Mouse (Mus musculus): ENCODE results near the gene Chd1l. TPM values are rescaled to one million over a fixed set of nuclear protein-coding genes. Genes with fewer than 3 reads are reported as not detected.

Gene Chd1l
- total and polyA plus RNA-seq, 2 experiments = 2.4 to 7.7 TPM

GRCm38 (mm10) chr3:97540171-97540570, 69.8 kb downstream of the Chd1l start:
- H3K4me1 ChIP-seq (ENCODE audit: control insufficient read depth, insufficient read depth, low read length) = no peaks in the 10 kb centered on the region
- H3K27ac ChIP-seq (replicated peaks; ENCODE audit: insufficient read depth, low read depth, low read length) = no peak overlapping the region
- no peaks in the 10 kb centered on the region for H3K79me2 ChIP-seq (ENCODE audit: control insufficient read depth, insufficient read depth, low read length)
- no peak for DNase-seq (ENCODE audit: extremely low read depth, low read depth, low spot score)
- no peaks in the 10 kb centered on the region for H3K36me3 ChIP-seq (ENCODE audit: control insufficient read depth, insufficient read depth, low read length)
- no peaks in the 10 kb centered on the region for H3K27me3 ChIP-seq (ENCODE audit: control insufficient read depth, insufficient read depth, low read length)
- TF ChIP-seq POLR2A (IDR thresholded peaks at IDR 0.05; ENCODE audit: extremely low read depth, insufficient read depth, low read length) (no peak), CTCF (IDR thresholded peaks at IDR 0.05; ENCODE audit: low read depth, low read length) (no peak)
- 65% methylated on average over 1 of the region's 1 CpGs for WGBS
- no peak overlapping the region for H3K9ac ChIP-seq (ENCODE audit: low read depth, low read length)
- H3K4me3 ChIP-seq (ENCODE audit: insufficient read depth, low read depth, low read length) = no peak overlapping the region

DNA sequence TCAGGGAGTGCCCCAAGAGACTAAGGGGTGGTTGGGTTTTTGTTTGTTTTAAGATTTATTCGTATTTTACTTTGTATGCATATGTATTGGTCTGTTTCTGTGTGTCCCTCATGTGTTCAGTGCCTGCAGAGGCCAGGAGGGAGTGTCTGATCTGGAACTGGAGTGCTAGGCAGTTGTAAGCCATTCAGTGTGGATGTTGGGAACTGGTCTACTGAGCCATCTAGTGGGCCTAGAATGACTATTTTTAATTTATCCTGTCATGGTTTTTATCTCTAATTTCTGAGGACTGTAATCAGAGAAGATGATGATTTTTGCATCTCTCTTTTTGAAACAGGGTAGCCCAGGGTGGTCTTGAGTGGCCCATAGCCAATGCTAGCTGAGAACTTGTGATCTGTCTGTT, 71.4 kb downstream of the Chd1l start:
- TF ChIP-seq CTCF (IDR thresholded peaks at IDR 0.05; ENCODE audit: low read depth, low read length) (no peak), POLR2A (IDR thresholded peaks at IDR 0.05; ENCODE audit: extremely low read depth, insufficient read depth, low read length) (no peak)
- H3K79me2 ChIP-seq (ENCODE audit: control insufficient read depth, insufficient read depth, low read length) = no peaks in the 10 kb centered on the region
- DNase-seq (ENCODE audit: extremely low read depth, low read depth, low spot score) = no peak
- H3K36me3 ChIP-seq (ENCODE audit: control insufficient read depth, insufficient read depth, low read length) = no peaks in the 10 kb centered on the region
- H3K9ac ChIP-seq (ENCODE audit: low read depth, low read length) = no peak overlapping the region
- no peaks in the 10 kb centered on the region for H3K4me1 ChIP-seq (ENCODE audit: control insufficient read depth, insufficient read depth, low read length)
- no peak overlapping the region for H3K4me3 ChIP-seq (ENCODE audit: insufficient read depth, low read depth, low read length)
- WGBS = 51% methylated on average over 1 of the region's 1 CpGs
- no peaks in the 10 kb centered on the region for H3K27me3 ChIP-seq (ENCODE audit: control insufficient read depth, insufficient read depth, low read length)
- H3K27ac ChIP-seq (replicated peaks; ENCODE audit: insufficient read depth, low read depth, low read length) = no peak overlapping the region

GRCm38 (mm10) chr3:97537006-97537405, 73.0 kb downstream of the Chd1l start:
- Histone ChIP-seq H3K27me3 (ENCODE audit: control insufficient read depth, insufficient read depth, low read length) (no peaks in the 10 kb centered on the region), H3K36me3 (ENCODE audit: control insufficient read depth, insufficient read depth, low read length) (no peaks in the 10 kb centered on the region), H3K9ac (ENCODE audit: low read depth, low read length) (no peak overlapping the region), H3K27ac (replicated peaks; ENCODE audit: insufficient read depth, low read depth, low read length) (no peak overlapping the region), H3K79me2 (ENCODE audit: control insufficient read depth, insufficient read depth, low read length) (no peaks in the 10 kb centered on the region), H3K4me3 (ENCODE audit: insufficient read depth, low read depth, low read length) (no peak overlapping the region), H3K4me1 (ENCODE audit: control insufficient read depth, insufficient read depth, low read length) (no peaks in the 10 kb centered on the region)
- WGBS = 90% methylated on average over 2 of the region's 2 CpGs
- no peak for TF ChIP-seq POLR2A (IDR thresholded peaks at IDR 0.05; ENCODE audit: extremely low read depth, insufficient read depth, low read length)
- TF ChIP-seq CTCF (IDR thresholded peaks at IDR 0.05; ENCODE audit: low read depth, low read length) = no peak
- no peak for DNase-seq (ENCODE audit: extremely low read depth, low read depth, low spot score)

DNA sequence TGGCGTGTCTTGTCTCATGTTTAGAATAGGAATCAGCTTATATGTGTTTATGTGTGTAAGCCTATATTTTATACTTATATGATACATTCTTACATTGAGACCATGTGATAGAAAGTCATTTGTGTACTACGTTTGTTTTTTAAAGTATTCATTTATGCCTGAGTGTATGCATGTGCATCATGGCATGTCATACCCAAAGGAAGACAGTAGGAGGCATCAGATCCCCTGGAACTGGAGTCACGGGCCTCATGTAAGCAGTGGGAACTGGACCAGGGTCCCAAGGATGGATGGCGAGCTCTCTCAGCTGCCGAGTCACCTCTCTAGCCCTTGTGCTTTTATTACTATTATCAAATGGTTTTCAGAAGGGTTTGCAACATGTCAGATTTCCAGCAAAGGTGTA, 74.3 kb downstream of the Chd1l start:
- Histone ChIP-seq H3K27ac (replicated peaks; ENCODE audit: insufficient read depth, low read depth, low read length) (no peak overlapping the region), H3K36me3 (ENCODE audit: control insufficient read depth, insufficient read depth, low read length) (no peaks in the 10 kb centered on the region), H3K4me3 (ENCODE audit: insufficient read depth, low read depth, low read length) (no peak overlapping the region), H3K79me2 (ENCODE audit: control insufficient read depth, insufficient read depth, low read length) (no peaks in the 10 kb centered on the region), H3K4me1 (ENCODE audit: control insufficient read depth, insufficient read depth, low read length) (no peaks in the 10 kb centered on the region), H3K27me3 (ENCODE audit: control insufficient read depth, insufficient read depth, low read length) (no peaks in the 10 kb centered on the region), H3K9ac (ENCODE audit: low read depth, low read length) (no peak overlapping the region)
- 89% methylated on average over 5 of the region's 5 CpGs for WGBS
- no peak for TF ChIP-seq CTCF (IDR thresholded peaks at IDR 0.05; ENCODE audit: low read depth, low read length)
- no peak for TF ChIP-seq POLR2A (IDR thresholded peaks at IDR 0.05; ENCODE audit: extremely low read depth, insufficient read depth, low read length)
- DNase-seq (ENCODE audit: extremely low read depth, low read depth, low spot score) = no peak

GRCm38 (mm10) chr3:97525458-97525857, 84.5 kb downstream of the Chd1l start:
- WGBS = 82% methylated on average over 8 of the region's 8 CpGs
- TF ChIP-seq CTCF (IDR thresholded peaks at IDR 0.05; ENCODE audit: low read depth, low read length) (no peak), POLR2A (IDR thresholded peaks at IDR 0.05; ENCODE audit: extremely low read depth, insufficient read depth, low read length) (no peak)
- H3K79me2 ChIP-seq (ENCODE audit: control insufficient read depth, insufficient read depth, low read length) = no peaks in the 10 kb centered on the region

GRCm38 (mm10) chr3:97524835-97525234, 85.2 kb downstream of the Chd1l start:
- H3K36me3 ChIP-seq (ENCODE audit: control insufficient read depth, insufficient read depth, low read length) = no peaks in the 10 kb centered on the region
- no peak overlapping the region for H3K27ac ChIP-seq (replicated peaks; ENCODE audit: insufficient read depth, low read depth, low read length)
- peak; percentile 15 for DNase-seq (ENCODE audit: extremely low read depth, low read depth, low spot score)
- H3K79me2 ChIP-seq (ENCODE audit: control insufficient read depth, insufficient read depth, low read length) = no peaks in the 10 kb centered on the region
- TF ChIP-seq POLR2A (IDR thresholded peaks at IDR 0.05; ENCODE audit: extremely low read depth, insufficient read depth, low read length) (no peak), CTCF (IDR thresholded peaks at IDR 0.05; ENCODE audit: low read depth, low read length) (no peak)
- H3K9ac ChIP-seq (ENCODE audit: low read depth, low read length) = no peak overlapping the region
- H3K4me1 ChIP-seq (ENCODE audit: control insufficient read depth, insufficient read depth, low read length) = no peaks in the 10 kb centered on the region
- WGBS = 82% methylated on average over 5 of the region's 5 CpGs
- no peak overlapping the region for H3K4me3 ChIP-seq (ENCODE audit: insufficient read depth, low read depth, low read length)
- H3K27me3 ChIP-seq (ENCODE audit: control insufficient read depth, insufficient read depth, low read length) = no peaks in the 10 kb centered on the region

More at GRCm38 (mm10) chr3:97525458-97525857, 84.5 kb downstream of the Chd1l start:
- Histone ChIP-seq H3K9ac (ENCODE audit: low read depth, low read length) (no peak overlapping the region), H3K27ac (replicated peaks; ENCODE audit: insufficient read depth, low read depth, low read length) (no peak overlapping the region), H3K27me3 (ENCODE audit: control insufficient read depth, insufficient read depth, low read length) (no peaks in the 10 kb centered on the region), H3K4me3 (ENCODE audit: insufficient read depth, low read depth, low read length) (no peak overlapping the region), H3K36me3 (ENCODE audit: control insufficient read depth, insufficient read depth, low read length) (no peaks in the 10 kb centered on the region), H3K4me1 (ENCODE audit: control insufficient read depth, insufficient read depth, low read length) (no peaks in the 10 kb centered on the region)
- DNase-seq (ENCODE audit: extremely low read depth, low read depth, low spot score) = no peak

Measured in liver, adult 2 months (tissue).